Mouse (Mus musculus) olfactory bulb, adult 2 months (tissue): ENCODE data around the gene Olfr1338.

ENCODE experiments used
- CTCF ChIP-seq: fragments of 200-500 bp; IDR thresholded peaks from 2 replicates; pipeline ENCODE4 v1.5.1; 2012; ENCODE audit warnings: low read depth, mild to moderate bottlenecking, low read length, moderate library complexity; ENCODE audit not compliant: insufficient read depth
- POLR2A ChIP-seq: fragments of 200-500 bp; IDR thresholded peaks from 2 replicates; pipeline ENCODE4 v1.6.1; 2012; ENCODE audit warnings: mild to moderate bottlenecking, low read depth, low read length, moderate library complexity; ENCODE audit not compliant: insufficient read depth

- TF ChIP-seq CTCF (no peak), POLR2A (no peak)
Observed at GRCm38 (mm10) chr4:118711656-118712055, 46.9 kb downstream of the Olfr1338 start.
